Mouse (Mus musculus) heart, embryonic 10.5 days (tissue): Measurements from ENCODE around the gene Gfm1. TPM values are rescaled to one million over a fixed set of nuclear protein-coding genes. Genes with fewer than 3 reads are reported as not detected.

Experiments used
- DNase-seq: peaks from one replicate; pipeline ENCODE4 v3.0.0-alpha.2; 2017; ENCODE audit warnings: low spot score
- H3K27ac ChIP-seq: fragments of 300-500 bp; sonication (generic); 2 replicates; pipeline ENCODE4 v1.5.1; 2016; ENCODE audit warnings: mild to moderate bottlenecking
- H3K27me3 ChIP-seq: fragments of 300-500 bp; sonication (generic); 2 replicates; pipeline ENCODE4 v1.6.1; 2016; ENCODE audit warnings: mild to moderate bottlenecking; ENCODE audit not compliant: poor library complexity, insufficient read depth, severe bottlenecking
- H3K36me3 ChIP-seq: fragments of 300-500 bp; sonication (generic); 2 replicates; pipeline ENCODE4 v1.6.1; 2016; ENCODE audit warnings: mild to moderate bottlenecking, moderate library complexity
- H3K4me1 ChIP-seq: fragments of 300-500 bp; sonication (generic); 2 replicates; pipeline ENCODE4 v1.6.1; 2016; ENCODE audit warnings: mild to moderate bottlenecking
- H3K4me3 ChIP-seq: fragments of 300-500 bp; sonication (generic); 2 replicates; pipeline ENCODE4 v1.5.1; 2016; ENCODE audit warnings: mild to moderate bottlenecking, moderate library complexity
- H3K9me3 ChIP-seq: fragments of 300-500 bp; sonication (generic); 2 replicates; pipeline ENCODE4 v1.6.1; 2016; ENCODE audit warnings: mild to moderate bottlenecking, moderate library complexity
- WGBS: fragments of 180-500 bp; shearing (Covaris S2); methylation state at CpG from one replicate; pipeline ENCODE4 v1.1.7; 2016; 5-methylcytosine and 5-hydroxymethylcytosine counted together
- polyA plus RNA-seq: library from polyadenylated mRNA; unstranded; fragments of >200 nt; fragmentation: Nextera tagmentation; extraction: Ambion mirVana; gene quantifications from 2 replicates; pipeline ENCODE4 v1.2.1, GENCODE M21; 2016

Gene Gfm1
- polyA plus RNA-seq = 86.5 and 121 TPM in 2 replicates

GRCm38 (mm10) chr3:67429999-67430380 lies at the start of gene Gfm1:
TSS of gene Gfm1 (plus strand) at chr3:67430096.
- Histone ChIP-seq H3K27ac (peak within 1 kb of the TSS; percentile 90), H3K27me3 (no peaks in the 10 kb centered on the region), H3K9me3 (peaks cover 7% of the 10 kb centered on the region), H3K4me3 (peak within 1 kb of the TSS; percentile 98), H3K4me1 (peaks cover 9% of the 10 kb centered on the region), H3K36me3 (peaks cover 33% of the 10 kb centered on the region)
- under 1% methylated on average over 24 of the region's 24 CpGs for whole genome bisulfite sequencing
- peak; percentile 94 for DNase-seq

- peak overlapping the region; percentile 98 for H3K4me3 ChIP-seq
- no peak for DNase-seq
- H3K27ac ChIP-seq = no peak overlapping the region
- H3K9me3 ChIP-seq = peaks cover 7% of the 10 kb centered on the region
- H3K4me1 ChIP-seq = peaks cover 9% of the 10 kb centered on the region
- 34% methylated on average over 8 of the region's 8 CpGs for WGBS
- no peaks in the 10 kb centered on the region for H3K27me3 ChIP-seq
- peaks cover 27% of the 10 kb centered on the region for H3K36me3 ChIP-seq
Observed at GRCm38 (mm10) chr3:67429338-67429998, 428 bp upstream of the Gfm1 start.

- Histone ChIP-seq H3K27ac (no peak overlapping the region), H3K9me3 (no peaks in the 10 kb centered on the region), H3K36me3 (peaks cover 71% of the 10 kb centered on the region), H3K27me3 (no peaks in the 10 kb centered on the region), H3K4me1 (peaks cover 9% of the 10 kb centered on the region), H3K4me3 (no peak overlapping the region)
- no peak for DNase-seq
- 93% methylated on average over 6 of the region's 6 CpGs for WGBS
Observed at GRCm38 (mm10) chr3:67434011-67434410, 4.1 kb downstream of the Gfm1 start.

- Histone ChIP-seq H3K4me1 (no peaks in the 10 kb centered on the region), H3K4me3 (no peak overlapping the region), H3K27me3 (no peaks in the 10 kb centered on the region), H3K27ac (no peak overlapping the region), H3K9me3 (no peaks in the 10 kb centered on the region), H3K36me3 (peaks cover 86% of the 10 kb centered on the region)
- DNase-seq = no peak
- 92% methylated on average over 2 of the region's 2 CpGs for WGBS
Observed at GRCm38 (mm10) chr3:67447143-67447542, 17.2 kb downstream of the Gfm1 start.

GRCm38 (mm10) chr3:67449660-67450059 lies 19.8 kb downstream of the Gfm1 start:
- Histone ChIP-seq H3K27me3 (no peaks in the 10 kb centered on the region), H3K9me3 (no peaks in the 10 kb centered on the region), H3K36me3 (peaks cover 89% of the 10 kb centered on the region), H3K4me3 (no peak overlapping the region), H3K4me1 (no peaks in the 10 kb centered on the region), H3K27ac (no peak overlapping the region)
- WGBS = 92% methylated on average over 21 of the region's 21 CpGs
- no peak for DNase-seq

- H3K27ac ChIP-seq = no peak overlapping the region
- no peaks in the 10 kb centered on the region for H3K9me3 ChIP-seq
- H3K4me1 ChIP-seq = no peaks in the 10 kb centered on the region
- no peak for DNase-seq
- H3K27me3 ChIP-seq = no peaks in the 10 kb centered on the region
- peaks cover 90% of the 10 kb centered on the region for H3K36me3 ChIP-seq
- 91% methylated on average over 5 of the region's 5 CpGs for WGBS
- no peak overlapping the region for H3K4me3 ChIP-seq
Observed at GRCm38 (mm10) chr3:67450601-67451210, 20.8 kb downstream of the Gfm1 start.

GRCm38 (mm10) chr3:67459881-67460280 lies 30.0 kb downstream of the Gfm1 start:
- 93% methylated on average over 3 of the region's 3 CpGs for WGBS

GRCm38 (mm10) chr3:67462015-67462414 lies 32.1 kb downstream of the Gfm1 start:
- H3K4me3 ChIP-seq = no peak overlapping the region
- H3K9me3 ChIP-seq = no peaks in the 10 kb centered on the region
- no peak overlapping the region for H3K27ac ChIP-seq
- H3K4me1 ChIP-seq = peaks cover 15% of the 10 kb centered on the region; the same call in 1 of the 2 replicates
- DNase-seq = peak; percentile 58
- no peaks in the 10 kb centered on the region for H3K27me3 ChIP-seq
- peaks cover 44% of the 10 kb centered on the region for H3K36me3 ChIP-seq
- WGBS = 91% methylated on average over 7 of the region's 7 CpGs

More at GRCm38 (mm10) chr3:67459881-67460280, 30.0 kb downstream of the Gfm1 start:
- Histone ChIP-seq H3K4me3 (no peak overlapping the region), H3K4me1 (peaks cover 15% of the 10 kb centered on the region; the same call in 1 of the 2 replicates), H3K27ac (no peak overlapping the region), H3K9me3 (no peaks in the 10 kb centered on the region), H3K27me3 (no peaks in the 10 kb centered on the region), H3K36me3 (peaks cover 59% of the 10 kb centered on the region)
- no peak for DNase-seq

GRCm38 (mm10) chr3:67462578-67462977 lies 32.7 kb downstream of the Gfm1 start:
- H3K4me1 ChIP-seq = peaks cover 15% of the 10 kb centered on the region; the same call in 1 of the 2 replicates
- no peaks in the 10 kb centered on the region for H3K27me3 ChIP-seq
- peak; percentile 74 for DNase-seq
- peak overlapping the region; percentile 74 for H3K4me3 ChIP-seq
- H3K36me3 ChIP-seq = peaks cover 42% of the 10 kb centered on the region
- H3K9me3 ChIP-seq = no peaks in the 10 kb centered on the region
- WGBS = 43% methylated on average over 10 of the region's 10 CpGs
- peak overlapping the region; percentile 87; the same call in 1 of the 2 replicates for H3K27ac ChIP-seq

GRCm38 (mm10) chr3:67463001-67463400 lies 33.1 kb downstream of the Gfm1 start:
- Histone ChIP-seq H3K27me3 (no peaks in the 10 kb centered on the region), H3K36me3 (peaks cover 42% of the 10 kb centered on the region), H3K4me3 (peak overlapping the region; percentile 74), H3K4me1 (peaks cover 15% of the 10 kb centered on the region; the same call in 1 of the 2 replicates), H3K9me3 (no peaks in the 10 kb centered on the region), H3K27ac (peak overlapping the region; percentile 87)
- peak; percentile 68 for DNase-seq
- WGBS = 3% methylated on average over 12 of the region's 12 CpGs

- 1% methylated on average over 43 of the region's 43 CpGs for WGBS
- DNase-seq = peak; percentile 88
- Histone ChIP-seq H3K9me3 (no peaks in the 10 kb centered on the region), H3K36me3 (peaks cover 41% of the 10 kb centered on the region), H3K4me3 (peak within 1 kb of the TSS; percentile 74), H3K27ac (peak within 1 kb of the TSS; percentile 87), H3K4me1 (peaks cover 15% of the 10 kb centered on the region; the same call in 1 of the 2 replicates), H3K27me3 (no peaks in the 10 kb centered on the region)
Observed at GRCm38 (mm10) chr3:67463450-67464372, 33.8 kb downstream of the Gfm1 start, which contains the start of gene Lxn. TSS of gene Lxn (minus strand) at chr3:67463926.

- no peaks in the 10 kb centered on the region for H3K9me3 ChIP-seq
- H3K4me1 ChIP-seq = peaks cover 16% of the 10 kb centered on the region; the same call in 1 of the 2 replicates
- peaks cover 31% of the 10 kb centered on the region for H3K36me3 ChIP-seq
- H3K27me3 ChIP-seq = no peaks in the 10 kb centered on the region
- H3K27ac ChIP-seq = no peak overlapping the region
- H3K4me3 ChIP-seq = no peak overlapping the region
- peak; percentile 57 for DNase-seq
- 91% methylated on average over 5 of the region's 5 CpGs for WGBS
Observed at GRCm38 (mm10) chr3:67466576-67466975, 36.7 kb downstream of the Gfm1 start.
